In genomic region chr17:15091739-15092138, GRCm38 (mm10) we compare ENCODE assay signal across 21 mouse cellular contexts. TPM values are rescaled to one million over a fixed set of nuclear protein-coding genes. Genes with fewer than 3 reads are reported as not detected.
"Had no signal": no experiment of that assay in that cellular context is flagged by ENCODE, and none has a peak within 500 bp of the region (broad histone marks: within the 10 kb centered on the region; RNA-seq: fewer than 3 reads in every experiment).

No protein-coding gene starts in this region.

- H3K9me3 ChIP-seq: lung, embryonic 15.5 days; megakaryocyte, embryonic 14.5 days; midbrain, embryonic 13.5 days; midbrain, embryonic 15.5 days; neural tube, embryonic 12.5 days; stomach, embryonic 15.5 days had no signal

- H3K27ac ChIP-seq: lung, embryonic 15.5 days; macrophage; midbrain, embryonic 13.5 days; midbrain, embryonic 15.5 days; neural tube, embryonic 12.5 days; stomach, embryonic 15.5 days; stomach, postnatal 0 days had no signal

- DNase-seq: lung, adult 18-20 months; lung, postnatal 14 days; lung, postnatal 36 days; right cerebral cortex, postnatal 14 days; thymus, adult 2 months; thymus, postnatal 25 days; thymus, postnatal 4 days had no signal

- H3K4me2 ChIP-seq: lung, embryonic 15.5 days; midbrain, embryonic 11.5 days; midbrain, embryonic 13.5 days; midbrain, embryonic 15.5 days; neural tube, embryonic 12.5 days; stomach, embryonic 15.5 days had no signal

- H3K27me3 ChIP-seq: lung, embryonic 15.5 days; midbrain, embryonic 13.5 days; midbrain, embryonic 15.5 days; stomach, embryonic 15.5 days had no signal

- H3K4me1 ChIP-seq: lung, embryonic 15.5 days had no signal

- H3K36me3 ChIP-seq: lung, embryonic 15.5 days; midbrain, embryonic 13.5 days; midbrain, embryonic 15.5 days; neural tube, embryonic 12.5 days; stomach, embryonic 15.5 days had no signal

- H3K9ac ChIP-seq: lung, embryonic 15.5 days; midbrain, embryonic 13.5 days; midbrain, embryonic 15.5 days; neural tube, embryonic 12.5 days; stomach, embryonic 15.5 days had no signal

- H3K4me3 ChIP-seq: lung, embryonic 15.5 days; megakaryocyte, embryonic 14.5 days; midbrain, embryonic 13.5 days; midbrain, embryonic 15.5 days; neural tube, embryonic 12.5 days; stomach, embryonic 15.5 days had no signal

- ATAC-seq: lung, postnatal 0 days; midbrain, embryonic 13.5 days; midbrain, embryonic 15.5 days had no signal

RNA-seq across cellular contexts. Expression of gene Tcte3, which starts 50.5 kb away (rescaled TPM):
- total RNA-seq: midbrain, postnatal 0 days; monocyte, adult 5-6 weeks; neutrophil, adult 5-6 weeks had no signal
- polyA plus RNA-seq: macrophage; midbrain, embryonic 11.5 days; midbrain, embryonic 13.5 days; midbrain, postnatal 0 days; neural tube, embryonic 12.5 days; spleen, adult 2 months; stomach, embryonic 15.5 days; thymus, adult 2 months had no signal
